Mouse (Mus musculus) kidney, adult 8-10 months (tissue): ENCODE results near the gene Gpr107.
A peak's percentile ranks its signal among the peaks of the same experiment; 100 is the strongest.

Experiments used
- DNase-seq, 2 experiments: peaks; one replicate each; pipeline ENCODE4 v3.0.0; 2022

Gpr107 gene

DNA sequence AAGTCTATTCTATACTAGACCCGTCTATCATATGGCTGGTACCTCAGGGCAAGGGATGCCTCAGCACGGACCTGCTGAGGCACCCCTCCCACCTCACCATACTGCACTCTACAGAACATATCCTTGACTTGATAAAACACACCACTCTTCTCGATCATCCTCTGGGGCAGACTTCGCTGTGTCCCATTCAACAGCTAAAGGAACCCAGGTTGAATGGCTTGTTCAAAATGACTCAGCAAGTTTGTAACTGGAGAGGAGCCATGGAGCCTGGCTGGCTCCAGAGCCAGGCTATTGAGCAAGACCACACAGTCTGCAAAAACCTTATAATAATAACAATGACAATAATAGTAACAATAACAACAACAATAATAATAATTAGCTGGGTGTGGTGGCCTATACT is 24.2 kb upstream of the Gpr107 start:
- DNase-seq = no peak

DNA sequence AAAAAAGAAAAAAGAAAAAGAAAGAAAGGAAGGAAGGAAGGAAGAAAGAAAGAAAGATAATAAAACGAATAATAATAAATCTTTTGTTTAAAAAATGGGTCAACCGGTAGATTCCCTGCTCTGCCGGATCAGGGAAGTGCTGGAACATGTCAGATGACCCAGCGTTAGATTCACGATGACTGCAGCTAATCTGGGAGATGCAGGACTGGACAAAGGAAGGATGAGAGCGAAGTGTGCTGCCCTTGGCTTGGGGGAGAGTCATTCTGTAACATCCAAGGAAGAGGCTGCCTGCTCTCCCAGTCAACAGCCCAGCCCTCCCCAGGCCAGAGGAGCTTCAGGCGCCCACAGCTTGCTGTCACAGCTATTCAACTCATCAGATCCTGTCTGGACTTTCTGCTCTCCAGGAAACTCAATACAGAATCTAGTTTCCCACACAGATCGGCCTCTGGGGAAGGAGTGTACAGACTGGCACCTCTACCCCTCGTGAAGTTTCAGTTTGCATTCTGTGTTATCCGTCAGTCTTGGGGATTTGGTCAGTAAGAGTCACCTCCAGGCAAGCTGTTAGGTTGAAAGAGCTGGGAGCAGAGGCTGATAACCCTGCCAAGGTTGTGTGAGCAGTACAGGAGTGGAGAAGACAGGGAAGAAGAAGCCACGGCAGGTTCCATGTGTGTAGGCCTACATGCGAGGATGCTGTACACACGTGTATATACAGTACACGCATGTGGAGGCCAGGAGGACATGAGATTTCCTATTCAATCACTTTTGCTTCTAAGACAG is 22.2 kb upstream of the Gpr107 start:
- DNase-seq = no peak

DNA sequence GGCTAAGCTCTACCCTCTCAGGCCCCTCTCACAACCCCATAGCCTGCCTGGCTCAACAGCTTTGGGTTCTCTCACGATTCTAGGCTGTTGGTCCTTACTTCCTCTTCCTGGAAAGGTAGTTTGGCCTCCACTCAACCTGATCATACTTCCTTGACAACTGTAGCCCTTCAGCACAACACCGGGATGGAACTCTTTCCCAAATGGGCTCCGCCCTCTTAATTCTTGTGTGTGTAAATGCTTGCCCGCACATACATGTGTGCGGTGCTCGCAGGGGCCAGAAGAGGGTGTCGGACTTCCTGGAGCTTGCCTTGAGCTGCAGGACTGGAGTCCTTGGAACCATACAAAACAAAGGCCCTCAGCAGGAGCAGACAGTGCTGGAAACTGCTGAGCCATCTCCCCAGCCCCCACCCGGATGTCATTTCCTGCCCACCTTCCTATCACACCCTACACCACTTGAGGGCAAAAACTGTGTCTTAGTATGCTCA is 21.3 kb upstream of the Gpr107 start:
- DNase-seq = peak in 1 of 2 experiments; percentile 30

DNA sequence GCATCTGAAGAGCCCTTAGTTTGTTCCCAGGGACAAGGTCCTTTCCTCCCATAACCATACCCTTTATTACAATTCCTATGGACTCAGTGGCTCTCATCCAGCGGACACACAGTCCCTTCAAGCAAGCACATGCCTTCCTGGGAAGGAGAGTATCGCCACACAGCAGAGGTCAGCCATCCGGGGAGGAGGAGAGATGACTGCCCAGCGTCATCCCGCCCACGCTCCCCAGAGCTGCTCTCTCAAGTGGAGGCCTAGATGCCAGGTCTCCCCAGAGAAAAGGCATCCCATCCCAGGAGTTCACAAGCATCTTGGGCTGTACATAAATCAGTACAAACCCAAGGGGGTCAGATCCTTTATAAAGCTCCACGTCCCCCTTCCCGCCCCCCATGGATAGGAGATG is 19.4 kb upstream of the Gpr107 start:
- no peak for DNase-seq

DNA sequence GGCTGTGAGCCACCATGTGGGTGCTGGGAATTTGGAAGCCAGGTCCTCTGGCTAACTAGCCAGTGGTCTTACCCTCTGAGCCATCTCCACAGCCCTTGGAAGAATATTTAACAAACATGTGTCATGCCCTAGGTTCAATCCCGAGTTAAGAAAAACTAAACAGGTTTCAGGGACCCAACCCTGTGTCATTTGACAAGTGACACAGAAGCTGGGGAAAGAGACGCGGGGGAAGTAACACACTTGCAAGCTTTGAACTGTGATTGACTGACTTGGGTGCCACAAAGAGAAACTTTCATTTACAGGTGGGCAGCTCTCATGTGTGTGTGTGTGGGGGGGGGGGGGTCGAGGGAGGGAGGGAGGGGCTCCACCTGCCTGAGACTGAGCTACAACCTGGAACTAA is 18.1 kb upstream of the Gpr107 start:
- DNase-seq = no peak

DNA sequence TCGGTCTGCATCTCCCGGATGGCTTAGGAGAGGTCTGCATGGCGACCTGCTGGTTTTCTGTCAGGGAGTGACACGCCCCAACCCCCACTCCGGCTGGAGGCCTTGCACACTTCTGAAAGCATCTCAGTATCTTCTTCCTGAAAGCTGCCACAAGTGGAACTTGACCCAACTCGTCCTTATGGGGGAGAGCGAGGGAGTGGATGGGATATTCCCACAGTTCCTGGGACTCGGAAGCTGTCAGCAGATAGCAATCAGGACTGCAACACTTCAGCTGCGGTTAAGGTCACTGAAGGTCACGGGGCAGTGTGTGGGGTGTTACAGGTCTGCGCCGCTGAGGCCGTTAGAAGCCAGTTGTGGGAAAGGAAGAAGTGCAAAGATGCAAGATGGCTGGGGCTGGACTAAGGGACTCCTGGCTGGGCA is 16.6 kb upstream of the Gpr107 start:
- no peak for DNase-seq

DNA sequence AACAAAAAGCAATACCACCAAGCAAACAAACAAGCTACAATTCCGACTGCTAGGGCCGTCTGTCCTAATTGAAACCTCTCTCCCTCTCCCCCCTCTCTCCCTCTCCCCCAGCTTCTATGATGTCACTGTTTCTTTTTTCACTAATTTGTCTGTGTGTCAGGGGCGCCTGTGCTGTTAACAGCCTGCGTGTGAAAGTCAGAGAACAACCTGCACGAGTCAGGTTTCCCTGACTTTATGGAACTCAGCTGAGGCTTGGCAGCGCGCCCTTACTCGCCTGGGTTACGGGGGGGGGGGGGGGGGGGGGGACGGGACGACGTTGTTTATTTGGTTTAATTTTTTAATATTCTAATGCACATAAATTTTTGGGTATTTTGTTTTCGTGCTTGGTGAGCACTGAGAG is 15.8 kb upstream of the Gpr107 start:
- no peak for DNase-seq

DNA sequence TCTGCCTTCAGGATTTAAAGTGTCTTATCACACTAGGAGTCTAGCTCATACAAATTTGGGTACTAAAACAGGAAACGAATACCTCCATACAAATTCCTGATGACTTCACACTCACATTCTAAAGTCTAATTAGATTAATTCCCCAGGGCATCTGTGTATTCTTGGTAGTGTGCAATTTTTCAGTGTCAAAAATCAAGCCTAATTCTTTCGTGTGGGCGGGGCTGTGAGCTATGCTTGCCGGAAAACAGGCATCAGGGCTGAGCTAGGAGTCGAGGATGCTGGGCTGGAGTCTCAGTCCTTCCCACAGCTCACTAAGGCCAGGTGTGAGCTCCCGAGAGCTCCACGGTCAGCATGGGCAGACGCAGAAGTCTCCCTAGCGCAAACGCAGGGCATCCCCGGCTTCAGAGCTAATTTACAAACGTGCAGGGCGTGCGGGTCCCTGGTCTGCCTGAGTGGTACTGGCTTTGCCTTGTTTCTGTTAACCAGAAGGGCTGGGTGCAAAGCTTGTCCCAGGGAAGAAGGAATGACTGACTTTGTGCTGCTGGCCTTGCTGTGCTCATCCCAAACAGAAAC is 15.0 kb upstream of the Gpr107 start:
- no peak for DNase-seq

DNA sequence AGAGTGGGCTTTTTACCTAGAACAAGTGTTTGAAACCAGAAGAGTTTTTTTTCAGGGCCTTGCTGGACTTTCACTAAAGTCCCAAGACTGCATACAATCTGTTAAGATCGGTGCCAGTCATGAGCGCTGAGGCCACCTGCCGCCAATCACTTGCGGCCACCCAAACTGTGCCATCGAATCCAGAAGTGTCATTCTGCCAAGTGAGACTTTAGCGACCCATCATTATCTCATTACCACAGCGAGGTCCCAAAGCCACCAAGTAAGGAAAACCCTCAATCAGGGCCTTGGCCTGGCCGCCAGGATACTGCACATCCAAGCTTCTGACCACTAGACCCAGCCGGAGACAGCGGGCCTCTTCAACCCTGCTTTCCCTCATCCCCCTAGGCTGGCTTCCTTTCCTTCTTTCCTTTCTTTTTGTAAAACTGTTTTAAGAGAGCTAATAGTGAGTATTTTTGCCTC is 12.9 kb upstream of the Gpr107 start:
- DNase-seq = no peak

DNA sequence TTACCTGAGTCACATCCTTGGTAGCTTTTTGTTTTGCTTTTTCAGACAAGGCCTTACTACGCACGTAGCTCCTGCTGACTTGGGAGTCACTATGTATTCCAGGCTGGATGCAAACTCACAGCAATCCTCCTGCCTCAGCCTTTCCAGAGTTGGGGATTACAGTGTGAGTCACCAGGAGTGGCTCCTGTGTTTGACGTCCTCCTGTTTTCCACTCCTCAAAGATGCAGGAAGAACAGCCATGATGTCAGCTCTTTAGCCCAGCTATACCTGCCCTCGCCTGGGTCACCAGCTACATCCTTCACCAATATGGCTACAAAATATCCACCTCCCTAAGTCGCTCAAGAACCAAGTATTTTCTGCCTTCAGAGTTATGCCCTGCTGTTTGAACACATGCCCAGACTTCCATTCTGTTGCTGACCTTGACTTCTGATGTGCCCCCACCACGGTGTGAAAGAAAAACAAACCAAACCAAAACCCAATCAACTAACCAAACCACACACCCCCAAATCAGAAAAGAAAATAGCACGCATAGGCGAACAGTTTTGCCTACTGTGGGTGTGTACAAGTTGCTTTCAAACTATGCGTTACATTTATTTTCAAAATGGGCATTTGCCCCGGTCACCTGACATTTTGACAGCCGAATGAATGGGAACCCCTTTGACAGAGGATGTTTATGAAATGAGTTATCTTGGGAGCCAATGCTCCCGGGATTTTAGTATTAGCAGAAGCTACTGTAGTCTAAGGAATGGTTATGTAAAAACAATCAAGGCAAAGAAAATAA is 11.9 kb upstream of the Gpr107 start:
- no peak for DNase-seq

DNA sequence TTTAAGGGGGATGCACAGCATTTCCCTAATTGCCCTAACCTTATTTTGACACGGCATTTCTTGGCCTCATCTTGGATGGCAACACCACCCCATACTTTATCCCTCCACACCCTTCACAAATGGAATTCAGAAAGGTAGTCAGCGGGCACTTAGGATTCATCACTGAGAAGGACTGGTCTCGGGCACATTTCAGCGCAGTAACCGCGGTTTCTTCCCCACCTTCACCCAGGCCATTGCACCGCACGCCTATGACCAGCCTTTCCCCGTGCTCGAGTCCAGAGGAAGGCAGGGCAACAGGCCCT is 11.4 kb upstream of the Gpr107 start:
- no peak for DNase-seq

DNA sequence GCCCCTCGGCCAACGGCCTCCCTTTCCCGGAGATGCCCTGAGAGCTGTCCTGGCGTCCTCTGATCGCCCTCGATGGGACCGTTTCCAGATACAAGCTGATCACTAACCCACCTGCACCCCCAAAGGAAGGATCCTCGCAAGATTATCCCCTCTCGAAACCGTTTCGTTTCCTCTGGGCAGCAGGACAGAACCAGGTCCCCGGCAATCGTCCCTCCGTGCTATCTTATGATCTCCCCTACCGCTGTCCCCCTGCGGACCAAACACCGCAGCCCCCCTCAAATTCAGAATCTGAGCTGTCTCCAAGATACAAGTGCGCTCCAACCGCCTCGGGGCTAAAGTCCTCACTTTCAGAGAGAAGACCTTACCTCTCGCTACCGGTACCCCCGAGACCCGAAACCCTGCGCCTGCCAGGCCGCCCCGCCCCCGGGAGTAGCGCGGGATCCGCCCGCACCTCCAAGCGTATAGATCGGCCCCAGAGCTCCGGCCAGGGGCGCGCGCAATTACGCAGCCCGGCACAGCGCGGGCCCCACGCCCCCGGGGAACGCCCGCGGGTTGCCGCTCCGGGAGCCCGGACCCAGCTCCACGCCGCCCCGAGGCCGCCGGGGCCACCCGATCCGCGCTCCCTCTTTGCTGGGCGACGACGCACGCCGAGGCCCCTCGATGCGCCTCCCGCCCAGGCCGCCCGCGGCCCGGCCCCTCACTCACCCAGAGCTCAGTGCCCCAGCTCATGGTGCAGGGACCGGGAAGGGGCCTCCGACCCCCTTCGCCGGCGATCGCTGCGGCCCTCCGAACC is 10.8 kb upstream of the Gpr107 start:
- DNase-seq = peak; percentile 35 to 49

DNA sequence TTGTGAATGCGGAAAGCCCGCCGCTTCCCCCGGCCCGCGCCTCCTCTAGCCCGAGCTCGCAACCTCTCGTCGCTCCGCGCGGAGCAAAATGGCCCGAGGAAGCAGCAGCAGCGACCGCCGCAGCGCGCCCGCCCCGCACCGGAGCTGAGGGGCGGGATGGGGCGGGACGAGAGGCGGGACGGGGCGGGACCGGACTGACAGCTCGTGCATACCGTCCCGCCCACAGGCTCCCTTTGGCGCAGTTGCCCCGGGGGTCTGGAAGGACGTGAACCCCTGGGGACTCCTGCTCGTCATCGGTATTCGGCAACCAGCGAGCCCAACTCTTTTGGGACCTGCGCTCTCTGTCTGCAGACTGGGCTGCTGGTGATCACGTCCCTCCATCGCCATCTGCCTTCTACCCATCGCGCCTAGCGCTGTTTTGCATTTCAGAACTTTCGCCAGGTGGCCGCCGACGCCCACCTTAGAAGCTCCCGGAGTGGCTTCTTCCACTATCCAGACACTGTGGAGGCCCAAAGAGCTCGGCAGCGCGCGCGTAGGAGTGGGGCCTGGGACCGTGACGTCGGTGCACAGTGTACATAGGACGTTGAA is 10.2 kb upstream of the Gpr107 start, which contains the start of gene Fnbp1:
Gene Fnbp1 (minus strand): TSS at position 142 of the 588 bp plus-strand sequence.
- peak; percentile 77 to 86 for DNase-seq

DNA sequence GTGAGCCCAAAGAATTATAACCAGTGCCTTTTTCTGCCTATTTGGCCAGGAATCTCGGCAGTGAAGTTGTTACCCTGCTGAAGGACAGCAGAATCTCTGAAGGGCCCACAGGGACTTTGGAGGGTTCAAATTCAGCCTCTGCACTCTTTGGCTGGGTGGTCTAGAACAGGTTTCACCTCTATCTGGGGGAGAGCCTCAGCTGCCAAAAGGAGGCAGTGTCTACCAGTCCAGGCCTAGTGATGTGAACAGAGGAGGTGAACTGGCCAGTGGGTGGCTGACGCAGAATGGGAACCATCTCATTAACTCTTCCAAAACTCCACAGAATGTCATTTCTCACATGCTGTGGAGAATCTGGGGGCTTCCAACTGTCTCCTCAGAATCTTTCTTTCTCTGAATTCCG is 9.6 kb upstream of the Gpr107 start:
- peak in 1 of 2 experiments; percentile 24 for DNase-seq

DNA sequence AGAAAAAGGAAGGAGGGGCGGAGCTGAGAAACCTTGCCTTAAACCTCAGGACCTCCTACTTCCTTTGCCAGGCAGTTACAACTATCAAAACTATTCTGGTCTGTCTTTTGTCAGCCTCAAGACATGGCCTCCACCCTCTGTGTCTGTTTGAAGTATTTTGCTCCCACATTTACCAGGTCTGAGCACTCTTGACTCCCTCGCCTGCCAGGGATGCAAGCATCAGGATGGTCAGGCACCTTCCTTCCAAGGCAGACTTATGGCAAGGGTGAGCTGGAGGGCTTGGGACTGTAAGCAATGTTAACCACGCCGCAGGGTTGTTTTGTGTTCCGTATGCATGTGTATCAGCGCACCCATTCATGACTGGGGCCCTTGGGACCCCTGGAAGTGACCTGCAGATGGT is 8.8 kb upstream of the Gpr107 start:
- DNase-seq = peak in 1 of 2 experiments; percentile 18

DNA sequence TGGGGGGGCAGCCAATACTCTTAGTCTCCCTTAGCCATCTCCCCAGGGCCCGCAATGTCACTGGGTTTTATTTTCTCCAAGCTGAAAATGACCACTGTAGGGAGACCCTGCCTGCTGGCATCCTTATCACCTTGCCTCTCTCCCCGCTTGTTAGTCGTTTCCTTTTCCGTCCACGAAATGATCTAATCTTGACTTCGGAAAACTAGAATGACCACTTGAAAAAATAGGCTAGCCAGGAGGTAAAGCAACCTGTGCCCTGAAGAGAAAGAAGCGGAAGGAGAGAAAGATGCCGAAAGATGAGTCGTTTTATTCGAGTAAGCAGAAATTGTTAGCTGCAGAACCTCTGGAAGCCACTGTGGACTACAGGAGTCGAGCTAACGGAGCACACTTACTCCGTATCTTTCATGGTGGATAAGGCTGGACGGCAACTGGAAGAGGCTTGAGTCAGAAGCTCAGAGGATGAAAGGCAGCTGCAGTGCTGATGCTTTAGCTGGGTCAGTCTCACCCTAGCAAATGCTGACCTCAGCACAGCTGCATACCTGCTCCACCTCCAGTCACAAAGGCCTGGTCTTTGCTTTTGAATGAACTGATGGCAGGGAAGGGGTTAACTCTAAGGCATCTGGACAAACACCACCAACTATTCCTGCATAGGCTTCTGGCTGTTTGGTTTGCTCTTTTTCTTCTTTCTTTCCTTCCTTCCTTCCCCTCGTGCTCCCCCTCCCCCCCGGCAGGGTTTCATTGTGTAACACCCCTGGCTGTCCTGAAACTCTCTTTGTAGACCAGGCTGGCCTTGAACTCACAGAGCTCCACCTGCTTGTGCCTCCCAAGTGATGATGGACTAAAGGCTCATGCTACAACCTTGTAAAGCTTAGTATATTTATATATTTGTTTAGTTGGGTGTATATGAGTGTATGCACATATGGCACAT is 8.1 kb upstream of the Gpr107 start:
- DNase-seq = no peak

DNA sequence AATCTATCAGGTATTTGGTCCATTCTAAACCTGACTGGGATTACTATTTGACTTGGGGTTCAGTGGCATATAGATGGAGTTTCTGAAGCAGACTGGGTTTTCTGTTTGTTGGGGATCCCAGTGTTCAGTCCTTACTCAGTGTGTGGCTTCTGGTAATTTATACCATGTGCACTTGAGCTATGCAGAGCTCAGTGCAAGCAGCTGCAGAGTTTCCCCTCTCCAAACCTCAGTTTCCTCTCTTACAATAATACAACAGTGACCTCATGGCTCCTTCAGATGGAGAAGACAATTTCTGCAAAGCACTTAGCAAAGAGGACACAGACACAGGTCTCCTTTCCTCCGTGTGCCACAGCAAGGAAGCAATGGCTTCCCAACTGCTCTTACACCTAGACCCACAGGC is 7.2 kb upstream of the Gpr107 start:
- no peak for DNase-seq

DNA sequence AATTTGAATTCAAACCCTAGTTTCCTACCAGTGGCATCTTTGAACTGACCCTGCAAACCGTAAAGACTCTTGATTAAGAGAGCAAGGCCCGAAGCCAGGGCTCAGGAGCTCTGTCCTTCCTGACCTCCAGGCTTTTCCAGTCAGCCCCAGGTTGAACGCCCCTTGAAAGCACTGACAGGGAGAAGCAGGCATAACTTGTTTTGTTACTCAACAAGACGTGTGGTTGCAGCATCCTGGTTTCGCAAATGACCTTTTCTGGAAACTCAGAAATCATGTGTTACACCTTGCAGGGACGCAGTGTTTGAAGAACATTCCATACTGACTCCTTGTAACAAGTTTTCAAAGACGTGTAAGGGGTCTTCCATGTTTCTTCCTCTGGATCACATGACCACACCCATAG is 5.1 kb upstream of the Gpr107 start:
- no peak for DNase-seq

DNA sequence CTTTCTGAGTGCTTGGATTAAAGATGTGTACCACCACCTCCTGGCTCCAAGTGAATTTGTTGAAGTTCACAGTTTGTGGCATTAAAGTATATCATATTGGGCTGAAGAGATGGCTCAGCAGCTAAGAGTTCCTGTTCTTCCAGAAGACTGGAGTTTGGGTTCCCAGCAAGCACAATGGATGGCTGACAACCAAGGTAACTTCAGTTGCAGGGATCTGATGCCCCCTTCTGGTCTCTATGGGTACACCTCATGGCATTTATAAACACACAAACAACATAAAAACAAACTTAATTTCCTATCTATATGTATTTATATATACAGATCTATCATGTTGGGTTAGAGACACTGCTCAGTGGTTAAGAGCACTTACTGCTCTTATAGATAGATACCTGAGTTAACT is 1.4 kb upstream of the Gpr107 start:
- peak in 1 of 2 experiments; percentile 48 for DNase-seq

DNA sequence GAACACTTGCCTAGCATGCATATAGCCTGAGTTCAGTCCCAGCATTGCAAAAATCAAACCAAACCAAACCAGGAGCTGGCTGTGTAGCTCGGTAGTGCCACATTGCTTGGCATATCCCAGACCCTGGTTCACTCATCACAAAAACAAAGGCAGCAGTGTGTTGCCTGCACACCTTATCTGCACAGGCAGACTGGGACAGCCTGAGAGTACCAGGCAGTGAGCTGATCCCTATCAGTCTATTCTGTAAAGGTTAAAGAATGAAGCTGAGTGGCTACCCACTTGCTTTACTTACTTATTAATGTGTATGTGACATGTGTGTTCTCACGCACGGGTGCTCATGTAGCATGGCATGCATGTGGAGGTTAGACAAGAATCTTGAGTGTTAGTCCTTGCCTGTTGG is 4.7 kb downstream of the Gpr107 start:
- no peak for DNase-seq

DNA sequence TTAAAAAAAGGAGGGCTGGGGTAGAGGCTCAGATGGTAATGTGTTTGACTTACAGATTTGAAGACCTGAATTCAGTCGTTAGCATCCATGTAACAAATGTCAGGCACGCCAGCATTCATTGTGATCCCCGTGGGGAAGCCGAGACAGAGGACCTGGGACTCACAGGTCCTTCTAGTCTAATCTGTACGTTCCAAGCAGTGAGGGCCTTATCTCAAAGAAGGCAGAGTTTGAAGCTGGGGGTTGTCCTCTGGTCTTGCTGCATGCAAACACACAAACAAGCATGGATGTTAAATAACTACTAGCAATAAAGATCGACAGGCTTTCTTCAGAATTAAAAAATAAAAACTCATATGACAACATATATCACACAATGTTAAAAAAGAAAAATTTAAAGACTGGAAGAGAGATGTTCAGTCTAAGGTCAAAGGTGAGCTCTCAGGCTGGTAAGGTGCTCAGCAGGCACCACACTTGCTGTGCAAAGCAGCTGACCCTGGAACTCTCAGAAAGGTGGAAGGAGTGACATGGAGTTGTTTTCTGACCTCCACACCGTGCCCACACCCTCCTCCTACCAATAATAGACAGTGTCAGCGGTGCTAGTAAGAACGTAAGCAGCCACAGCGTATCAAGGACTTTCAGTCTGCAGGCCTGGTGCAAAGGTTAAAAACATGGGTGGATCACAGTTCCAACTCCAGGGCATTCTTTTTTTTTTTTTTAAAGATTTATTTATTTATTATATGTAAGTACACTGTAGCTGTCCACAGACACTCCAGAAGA is 8.2 kb downstream of the Gpr107 start:
- DNase-seq = peak; percentile 66 to 76
